9 mouse cellular contexts compared by ENCODE assay signal in the genomic region with DNA sequence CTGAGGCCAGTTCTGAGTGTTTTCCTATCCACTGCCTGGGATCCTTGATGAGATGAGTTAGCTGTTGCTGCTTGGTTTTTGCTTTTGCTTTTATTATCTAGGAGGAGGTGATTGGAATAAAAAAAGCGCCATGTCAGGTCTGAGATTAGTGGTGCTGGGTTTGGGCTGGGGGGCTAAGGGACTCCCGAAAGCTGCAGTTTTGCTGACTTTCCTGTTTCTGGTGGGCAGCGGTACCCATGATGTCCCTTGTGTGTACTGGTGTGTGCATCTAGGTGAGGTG.
DNase-seq lines count a peak whose midpoint lies in the region; ATAC-seq lines count a peak whose summit lies in the region.
"Had no signal": no experiment of that assay in that cellular context is flagged by ENCODE, and none has a peak within 500 bp of the region (broad histone marks: within the 10 kb centered on the region; RNA-seq: fewer than 3 reads in every experiment).

No protein-coding gene starts in this region.

- no peak for ATAC-seq in heart, embryonic 15.5 days (replicated peaks; ENCODE audit: insufficient number of reproducible peaks, insufficient read depth, low FRiP score, low read depth)
- ATAC-seq in midbrain, embryonic 11.5 days (ENCODE audit: low FRiP score) = no peak

- 85% methylated on average over 3 of the region's 3 CpGs for WGBS in heart, embryonic 15.5 days
- 88% methylated on average over 3 of the region's 3 CpGs for WGBS in embryonic facial prominence, embryonic 10.5 days
- 90% methylated on average over 3 of the region's 3 CpGs for WGBS in hindbrain, embryonic 10.5 days
- 93% methylated on average over 3 of the region's 3 CpGs for WGBS in midbrain, embryonic 11.5 days

- H3K4me1 ChIP-seq in heart, embryonic 15.5 days (replicated peaks) = peaks cover 34% of the 10 kb centered on the region
- peaks cover 60% of the 10 kb centered on the region for H3K4me1 ChIP-seq in embryonic facial prominence, embryonic 10.5 days
- peaks cover 68% of the 10 kb centered on the region for H3K4me1 ChIP-seq in hindbrain, embryonic 10.5 days (replicated peaks)
- peaks cover 27% of the 10 kb centered on the region for H3K4me1 ChIP-seq in midbrain, embryonic 11.5 days (ENCODE audit: control insufficient read depth, insufficient read depth, low read length)

- H3K27me3 ChIP-seq in heart, embryonic 15.5 days = peaks cover 37% of the 10 kb centered on the region
- H3K27me3 ChIP-seq in embryonic facial prominence, embryonic 10.5 days (replicated peaks; ENCODE audit: low read depth, poor library complexity, severe bottlenecking) = no peaks in the 10 kb centered on the region
- peaks cover 8% of the 10 kb centered on the region; the same call in 1 of the 2 replicates for H3K27me3 ChIP-seq in hindbrain, embryonic 10.5 days (ENCODE audit: insufficient read depth, poor library complexity, severe bottlenecking)
- no peaks in the 10 kb centered on the region for H3K27me3 ChIP-seq in midbrain, embryonic 11.5 days (ENCODE audit: control insufficient read depth, insufficient read depth, low read length)

- H3K36me3 ChIP-seq in heart, embryonic 15.5 days = no peaks in the 10 kb centered on the region
- H3K36me3 ChIP-seq in embryonic facial prominence, embryonic 10.5 days (replicated peaks) = no peaks in the 10 kb centered on the region
- H3K36me3 ChIP-seq in hindbrain, embryonic 10.5 days = no peaks in the 10 kb centered on the region
- no peaks in the 10 kb centered on the region for H3K36me3 ChIP-seq in midbrain, embryonic 11.5 days (ENCODE audit: control insufficient read depth, insufficient read depth, low read length)

- DNase-seq in heart, postnatal 4 days = no peak
- no peak for DNase-seq in embryonic facial prominence, embryonic 10.5 days (ENCODE audit: low spot score)
- DNase-seq in hindbrain, embryonic 10.5 days (ENCODE audit: low spot score) = no peak
- DNase-seq in midbrain, embryonic 11.5 days (ENCODE audit: low spot score, missing footprints) = no peak
- no peak for DNase-seq in testis, postnatal 14 days (ENCODE audit: low spot score)
- no peak for DNase-seq in thymus, postnatal 10 days (ENCODE audit: low spot score in 2 of 2)
- no peak for DNase-seq in spleen, postnatal 14 days (ENCODE audit: low spot score in 2 of 2)
- DNase-seq: cerebellum, postnatal 36 days had no signal

- peak overlapping the region; percentile 34 for H3K9ac ChIP-seq in heart, embryonic 15.5 days
- H3K9ac ChIP-seq in midbrain, embryonic 11.5 days (ENCODE audit: low read length) = peak overlapping the region; percentile 67

- peak overlapping the region; percentile 85 for H3K27ac ChIP-seq in heart, embryonic 15.5 days
- peak overlapping the region; percentile 73 for H3K27ac ChIP-seq in embryonic facial prominence, embryonic 10.5 days (replicated peaks)
- H3K27ac ChIP-seq in hindbrain, embryonic 10.5 days = peak overlapping the region; percentile 91
- H3K27ac ChIP-seq in midbrain, embryonic 11.5 days (ENCODE audit: low read depth, low read length) = peak overlapping the region; percentile 86; the same call in 1 of the 2 replicates

- peak overlapping the region; percentile 8; the same call in 1 of the 2 replicates for H3K4me2 ChIP-seq in heart, embryonic 15.5 days
- peak overlapping the region; percentile 35 for H3K4me2 ChIP-seq in midbrain, embryonic 11.5 days

- peak overlapping the region; percentile 46 for H3K4me3 ChIP-seq in heart, embryonic 15.5 days
- peak overlapping the region; percentile 31 for H3K4me3 ChIP-seq in embryonic facial prominence, embryonic 10.5 days
- peak overlapping the region; percentile 36 for H3K4me3 ChIP-seq in hindbrain, embryonic 10.5 days
- peak overlapping the region; percentile 11; the same call in 1 of the 2 replicates for H3K4me3 ChIP-seq in midbrain, embryonic 11.5 days (ENCODE audit: low read depth, low read length)

- no peaks in the 10 kb centered on the region for H3K9me3 ChIP-seq in heart, embryonic 15.5 days (replicated peaks)
- H3K9me3 ChIP-seq in embryonic facial prominence, embryonic 10.5 days = no peaks in the 10 kb centered on the region
- no peaks in the 10 kb centered on the region for H3K9me3 ChIP-seq in hindbrain, embryonic 10.5 days
- H3K9me3 ChIP-seq in midbrain, embryonic 11.5 days (ENCODE audit: control insufficient read depth, low read length) = no peaks in the 10 kb centered on the region
